Mouse (Mus musculus) heart, embryonic 15.5 days (tissue): Measurements from ENCODE around the gene Pde1b. TPM values are rescaled to one million over a fixed set of nuclear protein-coding genes. Genes with fewer than 3 reads are reported as not detected.

Experiments
- ATAC-seq: fragments of 200-750 bp; cut with Nextera tagmentation; replicated peaks from 2 replicates; pipeline ENCODE4 v1.8.0; 2017; ENCODE audit warnings: low read depth, moderate TSS enrichment; ENCODE audit not compliant: insufficient number of reproducible peaks, insufficient read depth, low FRiP score
- H3K27ac ChIP-seq: fragments of 300-500 bp; sonication (generic); 2 replicates; pipeline ENCODE4 v1.5.1; 2015; ENCODE audit warnings: mild to moderate bottlenecking, inconsistent platforms
- H3K27me3 ChIP-seq: fragments of 300-500 bp; sonication (generic); 2 replicates; pipeline ENCODE4 v1.6.1; 2015; ENCODE audit warnings: inconsistent platforms
- H3K36me3 ChIP-seq: fragments of 300-500 bp; sonication (generic); 2 replicates; pipeline ENCODE4 v1.6.1; 2015; ENCODE audit warnings: mild to moderate bottlenecking, inconsistent platforms
- H3K4me1 ChIP-seq: fragments of 300-500 bp; sonication (generic); replicated peaks from 2 replicates; pipeline ENCODE4 v1.6.1; 2015; ENCODE audit warnings: inconsistent platforms
- H3K4me2 ChIP-seq: fragments of 300-500 bp; sonication (generic); 2 replicates; pipeline ENCODE4 v1.6.1; 2015; ENCODE audit warnings: inconsistent platforms, mild to moderate bottlenecking, moderate library complexity
- H3K4me3 ChIP-seq: fragments of 300-500 bp; sonication (generic); 2 replicates; pipeline ENCODE4 v1.5.1; 2015; ENCODE audit warnings: mild to moderate bottlenecking, inconsistent platforms
- H3K9ac ChIP-seq: fragments of 300-500 bp; sonication (generic); 2 replicates; pipeline ENCODE4 v1.6.1; 2015; ENCODE audit warnings: mild to moderate bottlenecking, inconsistent platforms
- H3K9me3 ChIP-seq: fragments of 300-500 bp; sonication (generic); replicated peaks from 2 replicates; pipeline ENCODE4 v1.6.1; 2016; ENCODE audit warnings: inconsistent platforms
- WGBS: fragments of 180-500 bp; shearing (Covaris S2); methylation state at CpG from one replicate; pipeline ENCODE4 v1.1.7; 2015; ENCODE audit warnings: mixed read lengths; 5-methylcytosine and 5-hydroxymethylcytosine counted together
- polyA plus RNA-seq: library from polyadenylated mRNA; unstranded; fragments of >200 nt; fragmentation: Nextera tagmentation; extraction: Ambion mirVana; gene quantifications from 2 replicates; pipeline ENCODE4 v1.2.1, GENCODE M21; 2015

The Pde1b gene
- polyA plus RNA-seq, 1 experiment from 2014 or later = 2.1 TPM

- Histone ChIP-seq H3K27ac (no peak overlapping the region), H3K4me2 (no peak overlapping the region), H3K9me3 (no peaks in the 10 kb centered on the region), H3K4me1 (peaks cover 18% of the 10 kb centered on the region), H3K9ac (no peak overlapping the region), H3K36me3 (no peaks in the 10 kb centered on the region), H3K27me3 (no peaks in the 10 kb centered on the region), H3K4me3 (no peak overlapping the region)
- ATAC-seq = no peak
- 52% methylated on average over 1 of the region's 1 CpGs for WGBS
Observed at GRCm38 (mm10) chr15:103511652-103512051, 8.8 kb downstream of the Pde1b start.

- H3K9ac ChIP-seq = no peak overlapping the region
- ATAC-seq = no peak
- H3K27ac ChIP-seq = no peak overlapping the region
- no peaks in the 10 kb centered on the region for H3K27me3 ChIP-seq
- peak overlapping the region; percentile 43 for H3K4me3 ChIP-seq
- no peaks in the 10 kb centered on the region for H3K36me3 ChIP-seq
- peak overlapping the region; percentile 62 for H3K4me2 ChIP-seq
- WGBS = 13% methylated on average over 7 of the region's 7 CpGs
- H3K9me3 ChIP-seq = no peaks in the 10 kb centered on the region
- peaks cover 21% of the 10 kb centered on the region for H3K4me1 ChIP-seq
Observed at GRCm38 (mm10) chr15:103513621-103514031, 10.8 kb downstream of the Pde1b start.

GRCm38 (mm10) chr15:103514119-103514518 is 11.3 kb downstream of the Pde1b start:
- 2% methylated on average over 10 of the region's 10 CpGs for WGBS
- H3K9ac ChIP-seq = peak overlapping the region; percentile 41; the same call in 1 of the 2 replicates

GRCm38 (mm10) chr15:103514914-103515313 is 12.1 kb downstream of the Pde1b start:
- no peaks in the 10 kb centered on the region for H3K27me3 ChIP-seq
- WGBS = 18% methylated on average over 3 of the region's 3 CpGs
- H3K36me3 ChIP-seq = no peaks in the 10 kb centered on the region
- peaks cover 25% of the 10 kb centered on the region for H3K4me1 ChIP-seq
- peak overlapping the region; percentile 54 for H3K27ac ChIP-seq
- ATAC-seq = no peak
- H3K9me3 ChIP-seq = no peaks in the 10 kb centered on the region
- H3K4me2 ChIP-seq = peak overlapping the region; percentile 62
- H3K4me3 ChIP-seq = peak overlapping the region; percentile 43; the same call in 1 of the 2 replicates
- no peak overlapping the region for H3K9ac ChIP-seq

More at GRCm38 (mm10) chr15:103514119-103514518, 11.3 kb downstream of the Pde1b start:
- Histone ChIP-seq H3K36me3 (no peaks in the 10 kb centered on the region), H3K27me3 (no peaks in the 10 kb centered on the region), H3K27ac (0 out of 2 replicates have a peak overlapping the region, but pooled peaks have one; percentile 39), H3K4me3 (peak overlapping the region; percentile 43), H3K9me3 (no peaks in the 10 kb centered on the region), H3K4me2 (peak overlapping the region; percentile 62), H3K4me1 (peaks cover 25% of the 10 kb centered on the region)
- peak; percentile 85 for ATAC-seq

- Histone ChIP-seq H3K4me3 (no peak overlapping the region), H3K36me3 (no peaks in the 10 kb centered on the region), H3K27ac (no peak overlapping the region)
Observed at GRCm38 (mm10) chr15:103518600-103519385, 16.0 kb downstream of the Pde1b start.

GRCm38 (mm10) chr15:103519386-103520378 is 16.8 kb downstream of the Pde1b start:
- no peaks in the 10 kb centered on the region for H3K36me3 ChIP-seq
- peak overlapping the region; percentile 11; the same call in 1 of the 2 replicates for H3K9ac ChIP-seq
- H3K4me3 ChIP-seq = no peak overlapping the region
- no peak for ATAC-seq
- WGBS = 33% methylated on average over 4 of the region's 4 CpGs
- no peak overlapping the region for H3K4me2 ChIP-seq
- H3K27me3 ChIP-seq = no peaks in the 10 kb centered on the region
- H3K27ac ChIP-seq = no peak overlapping the region
- H3K9me3 ChIP-seq = no peaks in the 10 kb centered on the region
- H3K4me1 ChIP-seq = peaks cover 14% of the 10 kb centered on the region

More at GRCm38 (mm10) chr15:103518600-103519385, 16.0 kb downstream of the Pde1b start:
- Histone ChIP-seq H3K9me3 (no peaks in the 10 kb centered on the region), H3K27me3 (no peaks in the 10 kb centered on the region), H3K4me2 (no peak overlapping the region), H3K9ac (peak overlapping the region; percentile 11; the same call in 1 of the 2 replicates), H3K4me1 (peaks cover 20% of the 10 kb centered on the region)
- no peak for ATAC-seq
- 19% methylated on average over 5 of the region's 5 CpGs for WGBS

- Histone ChIP-seq H3K36me3 (no peaks in the 10 kb centered on the region), H3K4me3 (no peak overlapping the region), H3K27me3 (no peaks in the 10 kb centered on the region), H3K27ac (no peak overlapping the region), H3K4me1 (peaks cover 7% of the 10 kb centered on the region), H3K9me3 (no peaks in the 10 kb centered on the region), H3K9ac (no peak overlapping the region), H3K4me2 (no peak overlapping the region)
- WGBS = 64% methylated on average over 3 of the region's 3 CpGs
- no peak for ATAC-seq
Observed at GRCm38 (mm10) chr15:103522458-103523099, 19.7 kb downstream of the Pde1b start.

- no peaks in the 10 kb centered on the region for H3K27me3 ChIP-seq
- no peak for ATAC-seq
- 70% methylated on average over 3 of the region's 3 CpGs for WGBS
Observed at GRCm38 (mm10) chr15:103523156-103523555, 20.3 kb downstream of the Pde1b start.

GRCm38 (mm10) chr15:103530372-103530771 is 27.5 kb downstream of the Pde1b start:
- H3K9me3 ChIP-seq = no peaks in the 10 kb centered on the region
- H3K9ac ChIP-seq = no peak overlapping the region
- peak; percentile 56; the same call in 1 of the 2 replicates for ATAC-seq
- 6% methylated on average over 5 of the region's 5 CpGs for WGBS
- no peak overlapping the region for H3K4me3 ChIP-seq
- H3K36me3 ChIP-seq = no peaks in the 10 kb centered on the region
- H3K27ac ChIP-seq = no peak overlapping the region
- no peaks in the 10 kb centered on the region for H3K4me1 ChIP-seq
- H3K4me2 ChIP-seq = no peak overlapping the region
- 0 out of 2 replicates have a peak, but pooled peaks cover 4% of the 10 kb centered on the region for H3K27me3 ChIP-seq

More at GRCm38 (mm10) chr15:103523156-103523555, 20.3 kb downstream of the Pde1b start:
- Histone ChIP-seq H3K9me3 (no peaks in the 10 kb centered on the region), H3K4me3 (no peak overlapping the region), H3K36me3 (no peaks in the 10 kb centered on the region), H3K4me1 (peaks cover 7% of the 10 kb centered on the region), H3K4me2 (no peak overlapping the region), H3K9ac (no peak overlapping the region), H3K27ac (no peak overlapping the region)

GRCm38 (mm10) chr15:103534054-103534620 is 31.3 kb downstream of the Pde1b start:
- Histone ChIP-seq H3K9ac (no peak overlapping the region), H3K27me3 (peaks cover 21% of the 10 kb centered on the region), H3K9me3 (no peaks in the 10 kb centered on the region), H3K4me2 (no peak overlapping the region), H3K36me3 (no peaks in the 10 kb centered on the region), H3K27ac (no peak overlapping the region), H3K4me3 (no peak overlapping the region), H3K4me1 (peaks cover 27% of the 10 kb centered on the region)
- no peak for ATAC-seq
- 87% methylated on average over 7 of the region's 7 CpGs for WGBS
